Mouse (Mus musculus) testis, adult 2 months (tissue): ENCODE measurements around the gene Stxbp1. TPM values are rescaled to one million over a fixed set of nuclear protein-coding genes. Genes with fewer than 3 reads are reported as not detected.

Experiments
- H3K27ac ChIP-seq: fragments of 200-500 bp; 2 replicates; pipeline ENCODE4 v1.5.1; 2012; ENCODE audit warnings: low read depth, low read length; ENCODE audit not compliant: control insufficient read depth, insufficient read depth
- H3K27me3 ChIP-seq: fragments of 200-500 bp; 2 replicates; pipeline ENCODE4 v1.6.1; 2012; ENCODE audit warnings: mild to moderate bottlenecking, low read length, moderate library complexity; ENCODE audit not compliant: control insufficient read depth, insufficient read depth
- H3K36me3 ChIP-seq: fragments of 200-500 bp; 2 replicates; pipeline ENCODE4 v1.6.1; 2012; ENCODE audit warnings: mild to moderate bottlenecking, low read length; ENCODE audit not compliant: control insufficient read depth, insufficient read depth
- H3K4me1 ChIP-seq: fragments of 200-500 bp; 2 replicates; pipeline ENCODE4 v1.6.1; 2012; ENCODE audit warnings: low read length; ENCODE audit not compliant: control insufficient read depth, insufficient read depth
- H3K4me3 ChIP-seq: fragments of 200-500 bp; 2 replicates; pipeline ENCODE4 v1.5.1; 2012; ENCODE audit warnings: low read depth, mild to moderate bottlenecking, low read length, moderate library complexity, mixed read lengths; ENCODE audit not compliant: control insufficient read depth
- CTCF ChIP-seq: fragments of 200-500 bp; IDR thresholded peaks from 2 replicates; pipeline ENCODE4 v1.5.1; 2012; ENCODE audit warnings: low read depth, mild to moderate bottlenecking, inconsistent platforms, low read length, moderate library complexity; ENCODE audit not compliant: control insufficient read depth, insufficient read depth, insufficient replicate concordance
- POLR2A ChIP-seq: fragments of 200-500 bp; IDR thresholded peaks from 2 replicates; pipeline ENCODE4 v1.6.1; 2012; ENCODE audit warnings: low read depth, mild to moderate bottlenecking, inconsistent platforms, low read length, moderate library complexity; ENCODE audit not compliant: control insufficient read depth
- polyA plus RNA-seq: library from polyadenylated mRNA; depleted of rRNA; stranded (reverse); fragments of >200 nt; gene quantifications from 2 replicates; pipeline ENCODE4 v1.2.3, GENCODE M21; 2012

Stxbp1 gene
- polyA plus RNA-seq, 1 experiment, result 15.2 TPM

- H3K27me3 ChIP-seq, result no peaks in the 10 kb centered on the region; the same call in 1 of the 2 replicates
- H3K4me1 ChIP-seq, result peaks cover 25% of the 10 kb centered on the region
- peak overlapping the region; percentile 12; the same call in 1 of the 2 replicates for H3K27ac ChIP-seq
- no peaks in the 10 kb centered on the region for H3K36me3 ChIP-seq
- no peak overlapping the region; the same call in 1 of the 2 replicates for H3K4me3 ChIP-seq
- no peak for TF ChIP-seq CTCF
- no peak for TF ChIP-seq POLR2A
Measured at GRCm38 (mm10) chr2:32877761-32878393, 30.8 kb upstream of the Stxbp1 start.

GRCm38 (mm10) chr2:32877303-32877702 lies 30.3 kb upstream of the Stxbp1 start:
- Histone ChIP-seq H3K36me3 (no peaks in the 10 kb centered on the region), H3K27me3 (no peaks in the 10 kb centered on the region; the same call in 1 of the 2 replicates), H3K27ac (peak overlapping the region; percentile 12), H3K4me3 (peak overlapping the region; percentile 86), H3K4me1 (peaks cover 20% of the 10 kb centered on the region)
- no peak for TF ChIP-seq CTCF
- TF ChIP-seq POLR2A, result no peak

GRCm38 (mm10) chr2:32876490-32877302 lies 29.7 kb upstream of the Stxbp1 start:
- Histone ChIP-seq H3K36me3 (no peaks in the 10 kb centered on the region), H3K4me3 (peak overlapping the region; percentile 86), H3K27ac (peak overlapping the region; percentile 12; the same call in 1 of the 2 replicates), H3K4me1 (peaks cover 19% of the 10 kb centered on the region), H3K27me3 (no peaks in the 10 kb centered on the region; the same call in 1 of the 2 replicates)
- TF ChIP-seq CTCF (no peak), POLR2A (no peak)

- Histone ChIP-seq H3K4me3 (peak within 1 kb of the TSS; percentile 86), H3K27me3 (no peaks in the 10 kb centered on the region; the same call in 1 of the 2 replicates), H3K27ac (peak within 1 kb of the TSS; percentile 48), H3K4me1 (peaks cover 19% of the 10 kb centered on the region), H3K36me3 (no peaks in the 10 kb centered on the region)
- TF ChIP-seq CTCF (no peak), POLR2A (no peak)
Measured at GRCm38 (mm10) chr2:32875675-32876489, 28.8 kb upstream of the Stxbp1 start, which contains the start of gene Fam129b. Gene Fam129b, plus strand, starts transcription at chr2:32876114.

- H3K4me3 ChIP-seq, result peak overlapping the region; percentile 86; the same call in 1 of the 2 replicates
- H3K4me1 ChIP-seq, result peaks cover 19% of the 10 kb centered on the region
- no peaks in the 10 kb centered on the region for H3K36me3 ChIP-seq
- H3K27ac ChIP-seq, result peak overlapping the region; percentile 48
- TF ChIP-seq POLR2A, result no peak
- TF ChIP-seq CTCF, result no peak
- H3K27me3 ChIP-seq, result no peaks in the 10 kb centered on the region; the same call in 1 of the 2 replicates
Measured at GRCm38 (mm10) chr2:32874951-32875674, 28.1 kb upstream of the Stxbp1 start.

- no peak for TF ChIP-seq POLR2A
- TF ChIP-seq CTCF, result no peak
- no peaks in the 10 kb centered on the region for H3K36me3 ChIP-seq
- no peaks in the 10 kb centered on the region; the same call in 1 of the 2 replicates for H3K27me3 ChIP-seq
- peak overlapping the region; percentile 34; the same call in 1 of the 2 replicates for H3K27ac ChIP-seq
- peaks cover 19% of the 10 kb centered on the region for H3K4me1 ChIP-seq
- no peak overlapping the region for H3K4me3 ChIP-seq
Measured at GRCm38 (mm10) chr2:32874070-32874469, 27.0 kb upstream of the Stxbp1 start.
